Mouse (Mus musculus): ENCODE data around the gene Itga10. TPM values are rescaled to one million over a fixed set of nuclear protein-coding genes. Genes with fewer than 3 reads are reported as not detected.
A peak's percentile ranks its signal among the peaks of the same experiment; 100 is the strongest.
"Not testable (repeated sequence)": the region's sequence is repeated elsewhere in the genome, so short reads cannot be mapped to it uniquely, and the experiment has no call there.

The Itga10 gene
- polyA plus RNA-seq, 1 experiment from 2014 or later = 0.31 TPM

GRCm38 (mm10) chr3:96684151-96684821 is 38.9 kb downstream of the Itga10 start:
- no peak for DNase-seq (ENCODE audit: low spot score)
- Histone ChIP-seq H3K27ac (ENCODE audit: low read length) (no peak overlapping the region), H3K9ac (replicated peaks; ENCODE audit: low read depth) (no peak overlapping the region), H3K9me3 (ENCODE audit: low read length) (no peaks in the 10 kb centered on the region), H3K36me3 (ENCODE audit: insufficient read depth, low read length) (no peaks in the 10 kb centered on the region), H3K4me2 (replicated peaks; ENCODE audit: low read depth, low read length) (peak overlapping the region; percentile 43), H3K4me3 (ENCODE audit: low read depth, low read length) (peak overlapping the region; percentile 5; the same call in 1 of the 2 replicates), H3K27me3 (replicated peaks; ENCODE audit: insufficient read depth, low read length) (peaks cover 8% of the 10 kb centered on the region; the same call in 1 of the 2 replicates), H3K4me1 (ENCODE audit: insufficient read depth, low read depth, low read length) (no peaks in the 10 kb centered on the region)
- no peak for ATAC-seq
- TF ChIP-seq CTCF (IDR thresholded peaks at IDR 0.05) (no peak), EP300 (IDR thresholded peaks at IDR 0.05) (no peak)
- 40% methylated on average over 17 of the region's 17 CpGs for WGBS

GRCm38 (mm10) chr3:96684822-96685156 is 39.4 kb downstream of the Itga10 start:
- no peaks in the 10 kb centered on the region for H3K4me1 ChIP-seq (ENCODE audit: insufficient read depth, low read depth, low read length)
- no peak overlapping the region for H3K9ac ChIP-seq (replicated peaks; ENCODE audit: low read depth)
- H3K9me3 ChIP-seq (ENCODE audit: low read length) = no peaks in the 10 kb centered on the region
- DNase-seq (ENCODE audit: low spot score) = no peak
- 10% methylated on average over 28 of the region's 28 CpGs for WGBS
- no peak for ATAC-seq
- peak overlapping the region; percentile 43 for H3K4me2 ChIP-seq (replicated peaks; ENCODE audit: low read depth, low read length)
- H3K36me3 ChIP-seq (ENCODE audit: insufficient read depth, low read length) = no peaks in the 10 kb centered on the region
- TF ChIP-seq CTCF (IDR thresholded peaks at IDR 0.05) (no peak), EP300 (IDR thresholded peaks at IDR 0.05) (no peak)
- H3K27ac ChIP-seq (ENCODE audit: low read length) = no peak overlapping the region
- peak overlapping the region; percentile 5; the same call in 1 of the 2 replicates for H3K4me3 ChIP-seq (ENCODE audit: low read depth, low read length)
- peaks cover 3% of the 10 kb centered on the region; the same call in 1 of the 2 replicates for H3K27me3 ChIP-seq (replicated peaks; ENCODE audit: insufficient read depth, low read length)

- H3K27ac ChIP-seq (ENCODE audit: low read length); H3K4me1 ChIP-seq (ENCODE audit: insufficient read depth, low read depth, low read length); H3K36me3 ChIP-seq (ENCODE audit: insufficient read depth, low read length); H3K4me3 ChIP-seq (ENCODE audit: low read depth, low read length); DNase-seq (ENCODE audit: low spot score); ATAC-seq; H3K9me3 ChIP-seq (ENCODE audit: low read length); H3K27me3 ChIP-seq (replicated peaks; ENCODE audit: insufficient read depth, low read length); H3K9ac ChIP-seq (replicated peaks; ENCODE audit: low read depth); H3K4me2 ChIP-seq (replicated peaks; ENCODE audit: low read depth, low read length): not testable (repeated sequence)
- 86% methylated on average over 5 of the region's 5 CpGs for WGBS
Observed at GRCm38 (mm10) chr3:96686057-96686456, 40.7 kb downstream of the Itga10 start.

DNA sequence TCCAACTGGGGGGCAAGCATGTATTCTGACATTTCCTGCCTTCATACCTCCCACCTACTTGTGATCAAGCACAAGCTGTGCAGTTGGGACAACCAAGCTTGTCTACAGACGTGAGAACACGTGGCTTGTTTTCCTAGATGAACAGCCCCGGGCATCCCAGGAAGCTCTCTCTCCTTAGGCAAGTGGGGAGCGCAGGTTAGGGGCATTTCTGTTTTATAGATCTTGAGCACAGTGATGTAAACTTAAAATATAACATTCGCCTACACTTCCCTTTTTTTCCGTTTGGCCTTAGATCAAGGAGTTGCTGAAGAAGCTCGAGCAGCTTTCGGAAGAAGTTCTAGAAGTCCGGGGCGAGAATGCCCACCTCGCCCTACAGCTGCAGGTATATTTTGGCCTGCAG is 43.5 kb downstream of the Itga10 start:
- TF ChIP-seq EP300 (IDR thresholded peaks at IDR 0.05) (no peak), CTCF (IDR thresholded peaks at IDR 0.05) (no peak)
- Histone ChIP-seq H3K4me1 (ENCODE audit: insufficient read depth, low read depth, low read length) (no peaks in the 10 kb centered on the region), H3K9me3 (ENCODE audit: low read length) (no peaks in the 10 kb centered on the region), H3K36me3 (ENCODE audit: insufficient read depth, low read length) (no peaks in the 10 kb centered on the region), H3K27me3 (replicated peaks; ENCODE audit: insufficient read depth, low read length) (0 out of 2 replicates have a peak, but pooled peaks cover 3% of the 10 kb centered on the region), H3K4me2 (replicated peaks; ENCODE audit: low read depth, low read length) (no peak overlapping the region), H3K9ac (replicated peaks; ENCODE audit: low read depth) (no peak overlapping the region), H3K4me3 (ENCODE audit: low read depth, low read length) (no peak overlapping the region), H3K27ac (ENCODE audit: low read length) (no peak overlapping the region)
- WGBS = 74% methylated on average over 11 of the region's 11 CpGs
- DNase-seq (ENCODE audit: low spot score) = no peak
- no peak for ATAC-seq

DNA sequence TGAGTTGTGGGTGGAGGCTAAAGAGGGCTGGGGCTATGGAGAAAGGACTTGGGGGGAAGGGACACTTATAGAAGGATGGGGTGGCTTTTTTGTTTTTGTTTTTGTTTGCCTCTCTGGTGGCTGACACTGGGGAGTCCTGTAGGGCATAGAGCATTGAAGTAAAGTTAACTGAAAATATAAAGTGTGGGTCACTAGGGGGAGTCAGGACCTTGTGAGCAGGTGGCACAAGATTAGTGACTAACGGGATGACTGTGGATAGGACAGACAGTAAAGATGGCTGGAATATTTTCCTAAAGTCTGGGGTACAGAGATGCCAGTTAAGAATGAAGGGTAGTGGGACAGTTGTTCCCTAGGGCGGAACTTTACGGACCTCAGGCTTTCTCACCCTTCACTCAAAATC is 44.9 kb downstream of the Itga10 start:
- Histone ChIP-seq H3K9me3 (ENCODE audit: low read length) (no peaks in the 10 kb centered on the region), H3K27ac (ENCODE audit: low read length) (no peak overlapping the region), H3K4me3 (ENCODE audit: low read depth, low read length) (no peak overlapping the region), H3K4me1 (ENCODE audit: insufficient read depth, low read depth, low read length) (no peaks in the 10 kb centered on the region), H3K36me3 (ENCODE audit: insufficient read depth, low read length) (no peaks in the 10 kb centered on the region), H3K9ac (replicated peaks; ENCODE audit: low read depth) (no peak overlapping the region), H3K4me2 (replicated peaks; ENCODE audit: low read depth, low read length) (no peak overlapping the region), H3K27me3 (replicated peaks; ENCODE audit: insufficient read depth, low read length) (0 out of 2 replicates have a peak, but pooled peaks cover 3% of the 10 kb centered on the region)
- 57% methylated on average over 3 of the region's 3 CpGs for WGBS
- DNase-seq (ENCODE audit: low spot score) (no peak), ATAC-seq (no peak)
- peak; percentile 53 for TF ChIP-seq CTCF (IDR thresholded peaks at IDR 0.05)
- TF ChIP-seq EP300 (IDR thresholded peaks at IDR 0.05) = no peak

DNA sequence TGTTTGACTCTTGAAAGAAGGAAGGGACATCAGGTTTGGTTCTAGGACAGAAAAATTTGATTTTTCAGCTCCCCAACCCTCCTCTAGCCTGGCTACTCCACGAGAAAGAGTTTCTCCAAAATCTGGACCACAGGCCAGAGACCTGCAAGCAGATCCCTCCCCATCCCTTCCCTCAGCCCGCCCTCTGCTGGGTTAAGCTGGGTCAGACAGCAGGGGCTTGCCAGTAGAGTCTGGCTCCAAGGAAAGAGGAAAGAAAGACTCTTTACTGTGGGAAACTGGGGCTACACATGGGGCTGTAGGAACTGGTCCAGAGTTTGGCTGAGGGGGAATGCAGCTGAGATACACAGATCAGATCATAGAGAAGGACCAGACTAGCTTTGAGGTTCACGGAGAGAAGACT is 47.1 kb downstream of the Itga10 start:
- Histone ChIP-seq H3K27ac (ENCODE audit: low read length) (no peak overlapping the region), H3K4me1 (ENCODE audit: insufficient read depth, low read depth, low read length) (peaks cover 4% of the 10 kb centered on the region; the same call in 1 of the 2 replicates), H3K36me3 (ENCODE audit: insufficient read depth, low read length) (no peaks in the 10 kb centered on the region), H3K4me3 (ENCODE audit: low read depth, low read length) (no peak overlapping the region), H3K9ac (replicated peaks; ENCODE audit: low read depth) (no peak overlapping the region), H3K4me2 (replicated peaks; ENCODE audit: low read depth, low read length) (no peak overlapping the region), H3K27me3 (replicated peaks; ENCODE audit: insufficient read depth, low read length) (no peaks in the 10 kb centered on the region), H3K9me3 (ENCODE audit: low read length) (no peaks in the 10 kb centered on the region)
- ATAC-seq = no peak
- no peak for DNase-seq (ENCODE audit: low spot score)
- TF ChIP-seq CTCF (IDR thresholded peaks at IDR 0.05) = peak; percentile 54
- no peak for TF ChIP-seq EP300 (IDR thresholded peaks at IDR 0.05)
- 21% methylated on average over 3 of the region's 3 CpGs for WGBS
